Mouse (Mus musculus): Measurements from ENCODE around the gene Exoc3.

DNA sequence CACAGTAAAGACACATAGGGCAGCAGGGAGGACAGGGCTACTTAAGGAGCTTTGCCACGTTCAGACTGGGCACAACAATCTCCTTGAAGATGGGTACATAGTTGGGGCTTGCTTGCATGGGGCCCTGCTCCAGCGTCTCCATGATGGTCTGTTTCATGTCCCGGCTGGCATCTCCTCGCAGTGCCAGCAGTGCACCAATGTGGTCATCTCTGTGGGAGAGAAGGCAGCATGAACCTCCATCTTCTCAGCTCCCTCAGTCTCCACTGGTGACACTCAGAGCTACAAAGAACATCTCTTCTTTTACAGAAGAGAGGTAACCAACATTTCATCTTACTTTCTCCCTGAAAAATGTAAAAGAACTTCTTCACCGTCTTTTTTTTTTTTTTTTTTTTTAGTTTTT, 36.5 kb downstream of the Exoc3 start:
- TF ChIP-seq CEBPB (IDR thresholded peaks at IDR 0.05; ENCODE audit: insufficient read depth, poor library complexity, severe bottlenecking) (no peak), POLR2A (IDR thresholded peaks at IDR 0.05; ENCODE audit: insufficient read length, low read depth) (no peak), E2F4 (IDR thresholded peaks at IDR 0.05; ENCODE audit: insufficient read depth) (no peak), USF1 (IDR thresholded peaks at IDR 0.05; ENCODE audit: low read depth) (no peak), MAX (IDR thresholded peaks at IDR 0.05; ENCODE audit: low read depth) (no peak), POLR2AphosphoS2 (IDR thresholded peaks at IDR 0.05; ENCODE audit: insufficient read length, low read depth) (no peak), MYOG (IDR thresholded peaks at IDR 0.05; ENCODE audit: control insufficient read depth in 1 of 3, insufficient read depth in 1 of 3, insufficient read length in 2 of 3, low read depth in 2 of 3) (no peak), TCF3 (IDR thresholded peaks at IDR 0.05; ENCODE audit: insufficient read length, low read depth) (no peak), TCF12 (IDR thresholded peaks at IDR 0.05; ENCODE audit: insufficient read depth, poor library complexity, severe bottlenecking) (no peak), MYOD1 (IDR thresholded peaks at IDR 0.05; ENCODE audit: control insufficient read depth in 1 of 3, insufficient read length in 2 of 3, low read depth in 2 of 3) (no peak), REST (IDR thresholded peaks at IDR 0.05; ENCODE audit: insufficient read depth, insufficient read length) (no peak), SRF (IDR thresholded peaks at IDR 0.05; ENCODE audit: control insufficient read depth, insufficient read length, low read depth) (no peak)

Measured in myocyte (in vitro differentiated cells).